In genomic region chr19:40222307-40222706, GRCm38 (mm10) we compare ENCODE assay signal across 20 mouse cellular contexts. TPM values are rescaled to one million over a fixed set of nuclear protein-coding genes. Genes with fewer than 3 reads are reported as not detected.
"Had no signal": no experiment of that assay in that cellular context is flagged by ENCODE, and none has a peak within 500 bp of the region (broad histone marks: within the 10 kb centered on the region; RNA-seq: fewer than 3 reads in every experiment).

No protein-coding gene starts in this region.

RNA-seq across cellular contexts. Expression of gene Cyp2c70, which starts 35.2 kb away (rescaled TPM):
- total RNA-seq: hematopoietic stem cell, adult 5-6 weeks; hindbrain, postnatal 0 days had no signal
- polyA plus RNA-seq: heart, embryonic 11.5 days; heart, embryonic 12.5 days; heart, embryonic 13.5 days; heart, embryonic 14.5 days; heart, embryonic 15.5 days; heart, embryonic 16.5 days; heart, postnatal 0 days; hindbrain, embryonic 10.5 days; hindbrain, embryonic 11.5 days; hindbrain, embryonic 12.5 days; hindbrain, embryonic 13.5 days; hindbrain, embryonic 14.5 days; hindbrain, embryonic 15.5 days; hindbrain, embryonic 16.5 days; hindbrain, postnatal 0 days; inflammation-experienced regulatory T-cells, adult 6 months; kidney, embryonic 14.5 days; kidney, postnatal 0 days; large intestine, adult 2 months had no signal
